Mouse (Mus musculus): Measurements from ENCODE around the gene Cox14.
"Not testable (repeated sequence)": the region's sequence is repeated elsewhere in the genome, so short reads cannot be mapped to it uniquely, and the experiment has no call there.

Gene Cox14

GRCm38 (mm10) chr15:99727039-99727438, 1.6 kb downstream of the Cox14 start:
- DNase-seq (ENCODE audit: low read depth, low spot score): not testable (repeated sequence)

- DNase-seq (ENCODE audit: low read depth, low spot score): no peak
Measured at GRCm38 (mm10) chr15:99727525-99727924, 2.1 kb downstream of the Cox14 start.

- no peak for DNase-seq (ENCODE audit: low read depth, low spot score)
Measured at GRCm38 (mm10) chr15:99728211-99728610, 2.8 kb downstream of the Cox14 start.

- no peak for DNase-seq (ENCODE audit: low read depth, low spot score)
Measured at GRCm38 (mm10) chr15:99729056-99729783, 3.8 kb downstream of the Cox14 start.

- no peak for DNase-seq (ENCODE audit: low read depth, low spot score)
Measured at GRCm38 (mm10) chr15:99731167-99731566, 5.7 kb downstream of the Cox14 start.

- DNase-seq (ENCODE audit: low read depth, low spot score): no peak
Measured at GRCm38 (mm10) chr15:99731678-99732077, 6.3 kb downstream of the Cox14 start.

- DNase-seq (ENCODE audit: low read depth, low spot score): no peak
Measured at GRCm38 (mm10) chr15:99733186-99733585, 7.8 kb downstream of the Cox14 start.

- DNase-seq (ENCODE audit: low read depth, low spot score): no peak
Measured at GRCm38 (mm10) chr15:99735631-99736030, 10.2 kb downstream of the Cox14 start.

- DNase-seq (ENCODE audit: low read depth, low spot score): no peak
Measured at GRCm38 (mm10) chr15:99736675-99737074, 11.3 kb downstream of the Cox14 start.

GRCm38 (mm10) chr15:99740229-99740628, 14.8 kb downstream of the Cox14 start:
- no peak for DNase-seq (ENCODE audit: low read depth, low spot score)

- no peak for DNase-seq (ENCODE audit: low read depth, low spot score)
Measured at GRCm38 (mm10) chr15:99754204-99754603, 28.8 kb downstream of the Cox14 start.

- no peak for DNase-seq (ENCODE audit: low read depth, low spot score)
Measured at GRCm38 (mm10) chr15:99767467-99767866, 42.0 kb downstream of the Cox14 start.

- DNase-seq (ENCODE audit: low read depth, low spot score): no peak
Measured at GRCm38 (mm10) chr15:99768761-99769160, 43.3 kb downstream of the Cox14 start.

GRCm38 (mm10) chr15:99771004-99771500, 45.6 kb downstream of the Cox14 start:
- no peak for DNase-seq (ENCODE audit: low read depth, low spot score)

- DNase-seq (ENCODE audit: low read depth, low spot score): no peak
Measured at GRCm38 (mm10) chr15:99771601-99772276, 46.3 kb downstream of the Cox14 start.

- peak; percentile 52 for DNase-seq (ENCODE audit: low read depth, low spot score)
Measured at GRCm38 (mm10) chr15:99772277-99772880, 47.0 kb downstream of the Cox14 start.

GRCm38 (mm10) chr15:99772881-99772924, 47.3 kb downstream of the Cox14 start, which contains the start of gene Cers5:
Gene Cers5, minus strand, starts transcription at chr15:99772885.
- not testable (repeated sequence) for DNase-seq (ENCODE audit: low read depth, low spot score)

GRCm38 (mm10) chr15:99772925-99773324, 47.5 kb downstream of the Cox14 start:
- DNase-seq (ENCODE audit: low read depth, low spot score): no peak

Data from retina, adult 2 months (tissue).